1 mouse cellular context compared by ENCODE assay signal in the genomic region with DNA sequence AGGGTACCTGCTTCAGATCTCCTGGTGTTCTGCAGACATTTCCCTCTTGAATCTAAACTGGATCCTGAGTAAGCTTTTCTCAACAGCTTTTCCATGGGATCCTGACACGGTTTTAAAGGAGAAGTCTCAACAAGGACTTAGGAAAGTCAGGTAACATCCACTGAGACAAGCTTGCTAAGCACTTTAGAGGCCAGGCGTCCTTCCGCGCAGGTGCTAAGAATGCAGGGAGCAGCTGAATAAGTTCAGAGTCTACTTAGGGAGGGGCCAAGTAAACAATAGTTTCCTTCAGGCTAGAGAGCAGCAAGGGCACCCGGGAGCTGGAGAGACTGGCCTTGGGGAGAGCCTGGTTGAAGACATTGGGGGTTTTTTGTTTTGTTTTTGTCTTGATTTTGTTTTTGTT.
A peak's percentile ranks its signal among the peaks of the same experiment; 100 is the strongest.
TF ChIP-seq lines count a peak whose summit lies in the region.

No protein-coding gene starts in this region.

TF ChIP-seq in CH12.LX, 34 proteins besides CTCF, POLR2A, EP300 and RAD21:
- TF ChIP-seq NRF1 (IDR thresholded peaks at IDR 0.05; ENCODE audit: low read depth, low read length) (0 out of 2 replicates have a peak, but pooled peaks have one; percentile 12), JUND (conservative IDR thresholded peaks at IDR 0.05; ENCODE audit: low read depth, low read length) (no peak)
